Mouse (Mus musculus): ENCODE measurements at regions not wholly inside any gene's neighbourhood (a gene's known extent, or its start where the extent isn't known, plus 50 kb on each side); places are given as distances from the start of the nearest gene placed in this dataset.

- ATAC-seq (ENCODE audit: insufficient number of reproducible peaks, insufficient read depth, low FRiP score, low read depth) = no peak
- Histone ChIP-seq H3K4me1 (ENCODE audit: control insufficient read depth, insufficient read depth, low read length) (peaks cover 5% of the 10 kb centered on the region; the same call in 1 of the 2 replicates), H3K27me3 (ENCODE audit: control insufficient read depth, insufficient read depth, low read length) (no peaks in the 10 kb centered on the region), H3K36me3 (ENCODE audit: control insufficient read depth, insufficient read depth, low read length) (no peaks in the 10 kb centered on the region), H3K9me3 (ENCODE audit: control insufficient read depth, low read depth, low read length) (no peaks in the 10 kb centered on the region), H3K4me3 (ENCODE audit: low read depth, low read length) (no peak overlapping the region), H3K9ac (replicated peaks; ENCODE audit: low read depth, low read length) (no peak overlapping the region), H3K27ac (ENCODE audit: low read length) (no peak overlapping the region), H3K4me2 (replicated peaks; ENCODE audit: low read depth, low read length) (no peak overlapping the region)
- WGBS = 57% methylated on average over 2 of the region's 2 CpGs
Observed at GRCm38 (mm10) chr11:18581997-18582780, 436.6 kb downstream of the Meis1 start.

- H3K9me3 ChIP-seq (ENCODE audit: control insufficient read depth, low read depth, low read length) = no peaks in the 10 kb centered on the region
- peaks cover 5% of the 10 kb centered on the region; the same call in 1 of the 2 replicates for H3K4me1 ChIP-seq (ENCODE audit: control insufficient read depth, insufficient read depth, low read length)
- no peak for ATAC-seq (ENCODE audit: insufficient number of reproducible peaks, insufficient read depth, low FRiP score, low read depth)
- no peak overlapping the region for H3K4me2 ChIP-seq (replicated peaks; ENCODE audit: low read depth, low read length)
- H3K36me3 ChIP-seq (ENCODE audit: control insufficient read depth, insufficient read depth, low read length) = no peaks in the 10 kb centered on the region
- H3K9ac ChIP-seq (replicated peaks; ENCODE audit: low read depth, low read length) = no peak overlapping the region
- H3K27ac ChIP-seq (ENCODE audit: low read length) = no peak overlapping the region
- 76% methylated on average over 8 of the region's 8 CpGs for WGBS
- H3K4me3 ChIP-seq (ENCODE audit: low read depth, low read length) = no peak overlapping the region
- no peaks in the 10 kb centered on the region for H3K27me3 ChIP-seq (ENCODE audit: control insufficient read depth, insufficient read depth, low read length)
Observed at GRCm38 (mm10) chr11:18581078-18581800, 437.5 kb downstream of the Meis1 start.

GRCm38 (mm10) chr11:18571557-18572209 lies 447.1 kb downstream of the Meis1 start:
- peak overlapping the region; percentile 2; the same call in 1 of the 2 replicates for H3K27ac ChIP-seq (ENCODE audit: low read length)
- H3K9ac ChIP-seq (replicated peaks; ENCODE audit: low read depth, low read length) = no peak overlapping the region
- H3K4me3 ChIP-seq (ENCODE audit: low read depth, low read length) = no peak overlapping the region
- peak; percentile 71; the same call in 1 of the 2 replicates for ATAC-seq (ENCODE audit: insufficient number of reproducible peaks, insufficient read depth, low FRiP score, low read depth)
- H3K4me1 ChIP-seq (ENCODE audit: control insufficient read depth, insufficient read depth, low read length) = no peaks in the 10 kb centered on the region
- 67% methylated on average over 4 of the region's 4 CpGs for WGBS
- H3K27me3 ChIP-seq (ENCODE audit: control insufficient read depth, insufficient read depth, low read length) = no peaks in the 10 kb centered on the region
- no peaks in the 10 kb centered on the region for H3K9me3 ChIP-seq (ENCODE audit: control insufficient read depth, low read depth, low read length)
- no peak overlapping the region for H3K4me2 ChIP-seq (replicated peaks; ENCODE audit: low read depth, low read length)
- H3K36me3 ChIP-seq (ENCODE audit: control insufficient read depth, insufficient read depth, low read length) = no peaks in the 10 kb centered on the region

- no peaks in the 10 kb centered on the region for H3K9me3 ChIP-seq (ENCODE audit: control insufficient read depth, low read depth, low read length)
- no peaks in the 10 kb centered on the region for H3K27me3 ChIP-seq (ENCODE audit: control insufficient read depth, insufficient read depth, low read length)
- no peak overlapping the region for H3K27ac ChIP-seq (ENCODE audit: low read length)
- H3K36me3 ChIP-seq (ENCODE audit: control insufficient read depth, insufficient read depth, low read length) = no peaks in the 10 kb centered on the region
- H3K4me1 ChIP-seq (ENCODE audit: control insufficient read depth, insufficient read depth, low read length) = no peaks in the 10 kb centered on the region
- H3K4me2 ChIP-seq (replicated peaks; ENCODE audit: low read depth, low read length) = no peak overlapping the region
- no peak for ATAC-seq (ENCODE audit: insufficient number of reproducible peaks, insufficient read depth, low FRiP score, low read depth)
- no peak overlapping the region for H3K9ac ChIP-seq (replicated peaks; ENCODE audit: low read depth, low read length)
- H3K4me3 ChIP-seq (ENCODE audit: low read depth, low read length) = no peak overlapping the region
- 89% methylated on average over 2 of the region's 2 CpGs for WGBS
Observed at GRCm38 (mm10) chr11:18563011-18563410, 455.8 kb downstream of the Meis1 start.

GRCm38 (mm10) chr11:18558665-18559064 lies 460.1 kb downstream of the Meis1 start:
- ATAC-seq (ENCODE audit: insufficient number of reproducible peaks, insufficient read depth, low FRiP score, low read depth) = no peak
- Histone ChIP-seq H3K27me3 (ENCODE audit: control insufficient read depth, insufficient read depth, low read length) (no peaks in the 10 kb centered on the region), H3K4me1 (ENCODE audit: control insufficient read depth, insufficient read depth, low read length) (no peaks in the 10 kb centered on the region), H3K4me2 (replicated peaks; ENCODE audit: low read depth, low read length) (no peak overlapping the region), H3K4me3 (ENCODE audit: low read depth, low read length) (no peak overlapping the region), H3K27ac (ENCODE audit: low read length) (no peak overlapping the region), H3K9ac (replicated peaks; ENCODE audit: low read depth, low read length) (no peak overlapping the region), H3K36me3 (ENCODE audit: control insufficient read depth, insufficient read depth, low read length) (no peaks in the 10 kb centered on the region), H3K9me3 (ENCODE audit: control insufficient read depth, low read depth, low read length) (no peaks in the 10 kb centered on the region)
- WGBS = 16% methylated on average over 4 of the region's 4 CpGs

GRCm38 (mm10) chr11:18535592-18535857 lies 483.3 kb downstream of the Meis1 start:
- Histone ChIP-seq H3K27me3 (ENCODE audit: control insufficient read depth, insufficient read depth, low read length) (no peaks in the 10 kb centered on the region), H3K27ac (ENCODE audit: low read length) (no peak overlapping the region), H3K9ac (replicated peaks; ENCODE audit: low read depth, low read length) (no peak overlapping the region), H3K4me1 (ENCODE audit: control insufficient read depth, insufficient read depth, low read length) (peaks cover 7% of the 10 kb centered on the region), H3K9me3 (ENCODE audit: control insufficient read depth, low read depth, low read length) (no peaks in the 10 kb centered on the region), H3K4me3 (ENCODE audit: low read depth, low read length) (no peak overlapping the region), H3K4me2 (replicated peaks; ENCODE audit: low read depth, low read length) (no peak overlapping the region), H3K36me3 (ENCODE audit: control insufficient read depth, insufficient read depth, low read length) (no peaks in the 10 kb centered on the region)
- ATAC-seq (ENCODE audit: insufficient number of reproducible peaks, insufficient read depth, low FRiP score, low read depth) = peak; percentile 53; the same call in 1 of the 2 replicates
- whole genome bisulfite sequencing = 41% methylated on average over 2 of the region's 2 CpGs

- H3K9me3 ChIP-seq (ENCODE audit: control insufficient read depth, low read depth, low read length) = no peaks in the 10 kb centered on the region
- H3K27me3 ChIP-seq (ENCODE audit: control insufficient read depth, insufficient read depth, low read length) = no peaks in the 10 kb centered on the region
- no peak overlapping the region for H3K4me2 ChIP-seq (replicated peaks; ENCODE audit: low read depth, low read length)
- whole genome bisulfite sequencing = 39% methylated on average over 7 of the region's 7 CpGs
- H3K4me1 ChIP-seq (ENCODE audit: control insufficient read depth, insufficient read depth, low read length) = peaks cover 7% of the 10 kb centered on the region
- peak overlapping the region; percentile 78 for H3K27ac ChIP-seq (ENCODE audit: low read length)
- H3K4me3 ChIP-seq (ENCODE audit: low read depth, low read length) = no peak overlapping the region
- no peak overlapping the region for H3K9ac ChIP-seq (replicated peaks; ENCODE audit: low read depth, low read length)
- no peak for ATAC-seq (ENCODE audit: insufficient number of reproducible peaks, insufficient read depth, low FRiP score, low read depth)
- H3K36me3 ChIP-seq (ENCODE audit: control insufficient read depth, insufficient read depth, low read length) = no peaks in the 10 kb centered on the region
Observed at GRCm38 (mm10) chr11:18534807-18535591, 483.8 kb downstream of the Meis1 start.
